Mouse (Mus musculus): ENCODE results near the gene Taar8a. TPM values are rescaled to one million over a fixed set of nuclear protein-coding genes. Genes with fewer than 3 reads are reported as not detected.
"Not testable (repeated sequence)": the region's sequence is repeated elsewhere in the genome, so short reads cannot be mapped to it uniquely, and the experiment has no call there.

Gene Taar8a
- polyA plus RNA-seq, 1 experiment from 2014 or later, result not detected

DNA sequence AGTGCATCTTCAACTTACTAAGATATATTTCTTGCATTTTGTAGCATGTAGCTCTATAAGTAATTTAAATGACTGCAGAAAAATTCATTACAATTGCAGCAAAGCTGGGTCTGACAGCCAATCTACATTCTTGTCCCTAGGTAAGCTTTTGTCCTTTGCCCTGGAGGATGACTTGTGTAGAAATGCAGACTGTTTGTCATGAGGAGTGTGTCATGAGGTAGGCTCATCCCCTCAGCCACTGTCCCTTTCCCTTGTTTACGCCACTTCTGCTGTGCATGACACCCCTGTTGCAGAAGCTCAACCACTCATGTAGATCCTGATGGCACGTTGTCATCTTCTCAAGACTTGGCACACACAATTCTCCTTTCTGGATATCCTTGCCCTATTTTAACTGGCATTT, 10.9 kb downstream of the Taar8a start:
- Histone ChIP-seq H3K27me3 (replicated peaks) (no peaks in the 10 kb centered on the region), H3K9ac (replicated peaks) (no peak overlapping the region), H3K4me3 (replicated peaks) (no peak overlapping the region), H3K4me2 (no peak overlapping the region), H3K9me3 (replicated peaks) (no peaks in the 10 kb centered on the region), H3K4me1 (no peaks in the 10 kb centered on the region), H3K36me3 (no peaks in the 10 kb centered on the region), H3K27ac (replicated peaks) (no peak overlapping the region)
- WGBS, result 93% methylated on average over 2 of the region's 2 CpGs
- ATAC-seq (ENCODE audit: low FRiP score), result no peak

DNA sequence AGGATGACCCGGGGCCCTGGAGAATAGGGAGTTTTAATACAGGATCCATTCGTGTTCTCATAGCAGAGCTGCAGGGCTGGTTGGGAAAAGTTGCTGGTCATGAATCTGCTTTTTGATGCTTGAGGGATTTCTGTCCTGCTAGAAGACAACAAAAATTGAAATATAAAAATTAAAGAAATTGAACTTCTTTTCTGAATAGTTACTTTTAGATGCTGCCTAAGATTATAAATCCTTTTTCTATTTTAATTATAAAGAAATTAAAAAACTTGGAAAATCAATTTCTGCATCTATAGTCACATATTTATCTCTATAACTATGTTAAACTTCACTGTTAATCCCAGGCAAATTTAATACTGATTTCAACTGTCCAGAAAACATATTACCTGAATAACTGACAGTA, 15.9 kb downstream of the Taar8a start, which contains the start of gene Taar8b:
TSS of gene Taar8b (minus strand) at position 101 of the 400 bp plus-strand sequence.
- H3K27ac ChIP-seq (replicated peaks), result no peak within 1 kb of the TSS
- no peaks in the 10 kb centered on the region for H3K27me3 ChIP-seq (replicated peaks)
- no peak within 1 kb of the TSS for H3K9ac ChIP-seq (replicated peaks)
- H3K4me1 ChIP-seq, result no peaks in the 10 kb centered on the region
- 74% methylated on average over 2 of the region's 2 CpGs for WGBS
- no peak within 1 kb of the TSS for H3K4me2 ChIP-seq
- H3K36me3 ChIP-seq, result no peaks in the 10 kb centered on the region
- H3K9me3 ChIP-seq (replicated peaks), result no peaks in the 10 kb centered on the region
- H3K4me3 ChIP-seq (replicated peaks), result no peak within 1 kb of the TSS
- ATAC-seq (ENCODE audit: low FRiP score), result no peak

- not testable (repeated sequence) for H3K4me2 ChIP-seq; H3K9me3 ChIP-seq (replicated peaks); H3K4me3 ChIP-seq (replicated peaks); H3K4me1 ChIP-seq; ATAC-seq (ENCODE audit: low FRiP score); H3K27me3 ChIP-seq (replicated peaks); H3K9ac ChIP-seq (replicated peaks); H3K27ac ChIP-seq (replicated peaks); H3K36me3 ChIP-seq
- 68% methylated on average over 2 of the region's 2 CpGs for WGBS
Measured at GRCm38 (mm10) chr10:24097010-24097409, 20.7 kb downstream of the Taar8a start.

DNA sequence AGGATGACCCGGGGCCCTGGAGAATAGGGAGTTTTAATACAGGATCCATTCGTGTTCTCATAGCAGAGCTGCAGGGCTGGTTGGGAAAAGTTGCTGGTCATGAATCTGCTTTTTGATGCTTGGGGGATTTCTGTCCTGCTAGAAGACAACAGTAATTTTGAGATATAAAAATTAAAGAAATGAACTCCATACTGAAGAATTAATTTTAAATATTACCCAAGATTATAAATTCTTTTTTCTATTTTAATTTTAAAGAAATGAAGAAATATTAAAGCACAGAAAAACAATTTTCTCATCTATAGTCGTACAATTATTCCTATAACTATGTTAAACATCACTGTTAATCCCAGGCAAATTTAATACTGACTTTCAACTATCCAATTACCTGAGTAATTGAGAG, 25.5 kb downstream of the Taar8a start, which contains the start of gene Taar8c:
TSS of gene Taar8c (minus strand) at position 101 of the 400 bp plus-strand sequence.
- H3K4me3 ChIP-seq (replicated peaks); ATAC-seq (ENCODE audit: low FRiP score); H3K27ac ChIP-seq (replicated peaks); H3K36me3 ChIP-seq; H3K9me3 ChIP-seq (replicated peaks); H3K27me3 ChIP-seq (replicated peaks); H3K4me1 ChIP-seq; H3K4me2 ChIP-seq; H3K9ac ChIP-seq (replicated peaks): not testable (repeated sequence)
- 91% methylated on average over 1 of the region's 3 CpGs for WGBS

DNA sequence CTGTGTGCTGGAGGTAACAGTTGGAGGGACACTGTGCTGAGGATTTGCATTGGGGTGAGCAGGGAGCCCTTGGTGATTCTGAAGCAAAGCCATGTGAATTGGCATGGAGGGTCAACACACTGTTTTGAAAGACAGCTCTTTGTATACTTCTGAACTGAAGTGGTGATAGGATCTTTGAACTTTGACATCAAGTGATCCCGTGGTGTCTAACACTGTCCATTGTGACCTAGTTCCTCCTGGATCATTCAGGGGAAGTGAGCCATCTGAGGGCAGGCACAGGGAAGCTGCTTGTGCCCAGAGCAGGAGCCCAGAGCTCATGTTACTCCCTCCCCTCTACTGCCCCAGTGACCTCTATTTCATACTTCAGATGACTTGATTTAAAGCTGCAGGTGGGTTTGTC, 27.0 kb downstream of the Taar8a start:
- not testable (repeated sequence) for H3K4me1 ChIP-seq; H3K27me3 ChIP-seq (replicated peaks); H3K4me2 ChIP-seq; H3K36me3 ChIP-seq; H3K9me3 ChIP-seq (replicated peaks); H3K9ac ChIP-seq (replicated peaks); H3K27ac ChIP-seq (replicated peaks); ATAC-seq (ENCODE audit: low FRiP score); H3K4me3 ChIP-seq (replicated peaks)
- WGBS, result 70% methylated on average over 1 of the region's 1 CpGs

DNA sequence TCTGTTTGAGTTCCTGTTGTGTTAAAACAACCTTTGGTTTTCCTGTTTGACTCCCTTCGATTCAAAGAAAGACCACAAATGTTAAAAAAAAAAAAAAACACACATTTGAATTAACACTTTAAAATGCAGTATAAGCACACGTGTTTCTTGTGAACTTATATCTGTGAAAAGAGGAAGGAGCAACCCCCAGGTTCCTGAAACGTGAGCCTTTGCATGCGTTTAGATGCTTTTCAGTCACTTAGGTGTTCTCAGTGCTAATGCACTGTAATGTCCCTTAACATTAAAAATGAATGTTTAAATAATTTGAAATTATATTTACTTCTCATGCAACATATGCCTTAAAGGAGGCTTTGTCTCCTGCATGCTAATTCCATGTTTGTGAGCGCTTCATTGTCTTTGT, 31.4 kb downstream of the Taar8a start:
- WGBS, result 76% methylated on average over 5 of the region's 5 CpGs
- Histone ChIP-seq H3K9me3 (replicated peaks) (no peaks in the 10 kb centered on the region), H3K27me3 (replicated peaks) (no peaks in the 10 kb centered on the region), H3K36me3 (no peaks in the 10 kb centered on the region), H3K4me2 (no peak overlapping the region), H3K4me1 (no peaks in the 10 kb centered on the region), H3K27ac (replicated peaks) (no peak overlapping the region), H3K4me3 (replicated peaks) (no peak overlapping the region), H3K9ac (replicated peaks) (no peak overlapping the region)
- ATAC-seq (ENCODE audit: low FRiP score), result no peak

GRCm38 (mm10) chr10:24108236-24108635, 31.9 kb downstream of the Taar8a start:
- 67% methylated on average over 3 of the region's 3 CpGs for WGBS

GRCm38 (mm10) chr10:24109434-24109833, 33.1 kb downstream of the Taar8a start, which contains the start of gene Taar9:
Gene Taar9, minus strand, starts transcription at chr10:24109534.
- H3K4me3 ChIP-seq (replicated peaks); H3K4me2 ChIP-seq; H3K9ac ChIP-seq (replicated peaks); H3K27me3 ChIP-seq (replicated peaks); H3K9me3 ChIP-seq (replicated peaks); ATAC-seq (ENCODE audit: low FRiP score); H3K27ac ChIP-seq (replicated peaks); H3K36me3 ChIP-seq; H3K4me1 ChIP-seq: not testable (repeated sequence)
- 85% methylated on average over 8 of the region's 8 CpGs for WGBS

More at GRCm38 (mm10) chr10:24108236-24108635, 31.9 kb downstream of the Taar8a start:
- ATAC-seq (ENCODE audit: low FRiP score), result no peak
- Histone ChIP-seq H3K27ac (replicated peaks) (no peak overlapping the region), H3K9ac (replicated peaks) (no peak overlapping the region), H3K4me2 (no peak overlapping the region), H3K9me3 (replicated peaks) (no peaks in the 10 kb centered on the region), H3K4me1 (no peaks in the 10 kb centered on the region), H3K4me3 (replicated peaks) (no peak overlapping the region), H3K27me3 (replicated peaks) (no peaks in the 10 kb centered on the region), H3K36me3 (no peaks in the 10 kb centered on the region)

- no peak overlapping the region for H3K27ac ChIP-seq (replicated peaks)
- H3K27me3 ChIP-seq (replicated peaks), result no peaks in the 10 kb centered on the region
- ATAC-seq (ENCODE audit: low FRiP score), result no peak
Measured at GRCm38 (mm10) chr10:24111116-24111778, 34.9 kb downstream of the Taar8a start.

More at GRCm38 (mm10) chr10:24111116-24111778, 34.9 kb downstream of the Taar8a start:
- H3K9me3 ChIP-seq (replicated peaks), result no peaks in the 10 kb centered on the region
- no peaks in the 10 kb centered on the region for H3K4me1 ChIP-seq
- 51% methylated on average over 6 of the region's 6 CpGs for WGBS
- no peaks in the 10 kb centered on the region for H3K36me3 ChIP-seq
- H3K4me2 ChIP-seq, result no peak overlapping the region
- no peak overlapping the region for H3K9ac ChIP-seq (replicated peaks)
- H3K4me3 ChIP-seq (replicated peaks), result no peak overlapping the region

Other genes with a start within 250 kb of the Taar8a start
- gene Vnn3, start 225.0 kb upstream of the Taar8a start, polyA plus RNA-seq (2015; fragmentation: Nextera tagmentation; extraction: Ambion mirVana), result not detected in 2 replicates
- gene Vnn1, start 181.8 kb upstream of the Taar8a start, polyA plus RNA-seq (2015; fragmentation: Nextera tagmentation; extraction: Ambion mirVana), result 0.32 and 0.61 TPM in 2 replicates
- not detected in 2 replicates for gene Taar1, start 156.1 kb upstream of the Taar8a start, polyA plus RNA-seq (2015; fragmentation: Nextera tagmentation; extraction: Ambion mirVana)
- not detected in 2 replicates for gene Taar2, start 137.9 kb upstream of the Taar8a start, polyA plus RNA-seq (2015; fragmentation: Nextera tagmentation; extraction: Ambion mirVana)
- gene Taar3, start 126.9 kb upstream of the Taar8a start, polyA plus RNA-seq (2015; fragmentation: Nextera tagmentation; extraction: Ambion mirVana), result not detected in 2 replicates
- gene Taar4, start 116.0 kb upstream of the Taar8a start, polyA plus RNA-seq (2015; fragmentation: Nextera tagmentation; extraction: Ambion mirVana), result not detected in 2 replicates
- gene Taar5, start 105.8 kb upstream of the Taar8a start, polyA plus RNA-seq (2015; fragmentation: Nextera tagmentation; extraction: Ambion mirVana), result 0.18 TPM in 1 of 2 replicates, not detected in the other
- not detected in 2 replicates for gene Taar6, start 90.9 kb upstream of the Taar8a start, polyA plus RNA-seq (2015; fragmentation: Nextera tagmentation; extraction: Ambion mirVana)
- gene Taar7a, start 83.0 kb upstream of the Taar8a start, polyA plus RNA-seq (2015; fragmentation: Nextera tagmentation; extraction: Ambion mirVana), result not detected in 2 replicates
- not detected in 2 replicates for gene Taar7b, start 76.6 kb upstream of the Taar8a start, polyA plus RNA-seq (2015; fragmentation: Nextera tagmentation; extraction: Ambion mirVana)
- not detected in 2 replicates for gene Taar7d, start 49.3 kb upstream of the Taar8a start, polyA plus RNA-seq (2015; fragmentation: Nextera tagmentation; extraction: Ambion mirVana)
- not detected in 2 replicates for gene Taar7e, start 38.9 kb upstream of the Taar8a start, polyA plus RNA-seq (2015; fragmentation: Nextera tagmentation; extraction: Ambion mirVana)
- not detected in 2 replicates for gene Taar7f, start 27.0 kb upstream of the Taar8a start, polyA plus RNA-seq (2015; fragmentation: Nextera tagmentation; extraction: Ambion mirVana)
- not detected in 2 replicates for gene Taar8b, start 15.8 kb downstream of the Taar8a start, polyA plus RNA-seq (2015; fragmentation: Nextera tagmentation; extraction: Ambion mirVana)
- not detected in 2 replicates for gene Taar8c, start 25.4 kb downstream of the Taar8a start, polyA plus RNA-seq (2015; fragmentation: Nextera tagmentation; extraction: Ambion mirVana)
- not detected in 2 replicates for gene Taar9, start 33.0 kb downstream of the Taar8a start, polyA plus RNA-seq (2015; fragmentation: Nextera tagmentation; extraction: Ambion mirVana)
- 280 and 309 TPM in 2 replicates for gene Stx7, start 72.8 kb downstream of the Taar8a start, polyA plus RNA-seq (2015; fragmentation: Nextera tagmentation; extraction: Ambion mirVana)
- gene Moxd1, start 147.0 kb downstream of the Taar8a start, polyA plus RNA-seq (2015; fragmentation: Nextera tagmentation; extraction: Ambion mirVana), result 8.6 and 9.0 TPM in 2 replicates

Measured in neural tube, embryonic 15.5 days (tissue).